Mouse (Mus musculus): ENCODE measurements around the gene Atg2a. TPM values are rescaled to one million over a fixed set of nuclear protein-coding genes. Genes with fewer than 3 reads are reported as not detected.
"Not testable (repeated sequence)": the region's sequence is repeated elsewhere in the genome, so short reads cannot be mapped to it uniquely, and the experiment has no call there.

The Atg2a gene
- total RNA-seq, 2 experiments from 2014 or later = 12.7 to 14.6 TPM

DNA sequence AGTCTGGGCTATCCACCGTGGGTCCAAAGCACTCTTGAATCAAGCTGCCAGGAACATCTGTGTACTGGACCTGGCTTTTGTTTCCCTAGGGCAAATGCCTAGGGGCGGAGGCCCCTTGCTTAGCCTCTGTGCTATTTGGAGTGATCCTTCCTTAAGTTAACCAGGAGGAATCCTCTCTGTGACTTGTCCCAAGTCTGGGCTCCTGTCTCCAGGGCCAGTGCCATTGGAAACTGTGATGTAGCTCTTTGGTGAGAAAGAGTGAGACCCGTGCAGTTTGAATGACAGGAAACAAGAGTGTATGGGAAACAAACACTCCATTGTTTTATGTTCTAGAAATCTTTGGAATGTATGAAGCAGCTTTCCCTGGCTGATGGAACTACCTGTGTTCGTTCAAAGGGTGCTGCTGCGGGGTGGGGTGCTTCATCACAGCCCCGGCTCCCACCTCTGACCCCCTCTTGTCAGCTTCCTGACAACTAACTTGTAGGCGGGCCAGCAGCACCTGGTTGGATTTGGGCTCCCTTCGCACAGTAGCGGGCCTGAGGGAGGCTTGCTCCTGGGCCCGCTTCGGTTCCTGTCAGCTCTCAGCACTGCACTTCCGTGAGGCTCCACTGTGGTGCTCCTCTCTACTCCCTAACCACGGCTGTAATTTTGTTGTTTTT, 46.9 kb downstream of the Atg2a start:
- no peak for DNase-seq
- intact Hi-C loops (cut with DNase I; ENCODE audit: low total_unique reads) = no loop called here

DNA sequence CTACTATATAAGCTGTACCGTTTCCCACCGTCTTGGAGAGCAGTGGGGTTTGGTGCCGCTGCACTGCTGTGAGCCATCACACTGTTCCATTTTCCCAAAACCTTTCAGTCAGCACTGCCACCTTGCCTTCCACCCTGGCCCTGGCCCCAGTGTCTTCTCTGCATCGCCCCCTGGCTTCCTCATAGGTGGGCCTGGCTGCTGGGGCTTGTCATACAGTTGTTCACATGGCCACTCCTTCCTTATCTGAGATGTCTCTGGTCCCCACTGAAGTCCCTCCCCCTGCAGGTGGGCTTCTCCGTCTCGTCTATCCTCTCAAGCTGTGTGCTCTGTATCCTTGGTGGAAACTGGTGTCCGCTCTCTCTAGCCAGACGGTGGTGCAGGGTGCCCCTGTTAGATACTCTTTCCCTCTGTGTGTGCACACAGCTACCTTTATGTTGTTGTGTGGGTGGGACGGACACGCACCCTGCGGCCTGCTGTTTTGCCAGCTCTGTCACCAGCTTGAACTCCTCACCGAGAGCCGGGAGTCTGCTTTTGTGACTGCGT, 48.3 kb downstream of the Atg2a start:
- no peak for DNase-seq
- intact Hi-C loops (cut with DNase I; ENCODE audit: low total_unique reads) = no loop called here

DNA sequence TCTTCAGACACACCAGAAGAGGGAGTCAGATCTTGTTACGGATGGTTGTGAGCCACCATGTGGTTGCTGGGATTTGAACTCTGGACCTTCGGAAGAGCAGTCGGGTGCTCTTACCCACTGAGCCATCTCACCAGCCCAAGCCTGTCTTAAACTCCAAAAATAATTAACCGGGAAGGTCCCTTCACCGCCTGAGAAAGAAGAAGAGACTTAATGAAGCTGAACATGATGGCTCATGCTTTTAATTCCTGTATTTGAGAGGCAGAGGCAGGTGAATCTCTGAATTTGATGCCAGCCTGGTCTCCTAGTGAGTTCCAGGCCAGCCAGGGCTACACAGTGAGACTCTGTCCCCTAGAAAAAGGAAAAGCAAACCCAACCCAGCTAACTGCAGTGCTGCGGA, 49.2 kb downstream of the Atg2a start:
- intact Hi-C loops (cut with DNase I; ENCODE audit: low total_unique reads) = not testable (repeated sequence)

DNA sequence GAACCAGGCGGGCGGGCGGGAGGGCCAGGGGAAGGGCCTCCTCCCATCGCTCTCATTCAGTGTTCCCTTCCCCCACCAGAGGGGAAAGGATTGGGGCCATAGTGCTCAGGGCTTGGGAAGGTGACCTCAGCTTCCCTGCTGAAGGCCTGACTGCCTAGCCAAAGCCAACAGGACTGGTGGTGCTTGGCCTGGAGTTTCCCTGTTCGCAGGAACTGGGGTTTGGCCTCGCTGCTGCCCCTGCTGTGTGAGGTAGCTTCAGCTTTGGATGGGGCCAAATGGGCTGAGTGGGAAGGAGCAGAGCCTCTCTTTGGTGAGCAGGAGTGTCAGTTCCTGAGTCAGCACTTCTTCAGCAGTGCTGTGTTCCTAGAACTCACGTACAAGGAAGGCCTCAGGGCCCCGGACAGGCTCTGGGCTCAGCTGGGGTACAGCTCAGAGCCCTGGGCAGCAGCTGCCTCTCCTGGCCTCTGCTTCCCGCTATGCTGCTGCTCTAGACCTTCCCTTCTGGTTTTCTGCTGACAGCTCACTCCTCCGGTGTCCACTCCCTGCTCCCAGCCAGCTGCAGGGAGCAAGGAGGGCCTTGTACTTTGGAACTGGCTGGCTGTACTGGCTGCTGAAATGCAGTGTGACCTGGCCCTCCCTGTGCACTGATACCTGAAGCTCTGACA, 49.8 kb downstream of the Atg2a start:
- peak; percentile 46 for DNase-seq
- intact Hi-C loops (cut with DNase I; ENCODE audit: low total_unique reads) = no loop called here

More for the DNA sequence above, 49.2 kb downstream of the Atg2a start:
- not testable (repeated sequence) for DNase-seq

DNA sequence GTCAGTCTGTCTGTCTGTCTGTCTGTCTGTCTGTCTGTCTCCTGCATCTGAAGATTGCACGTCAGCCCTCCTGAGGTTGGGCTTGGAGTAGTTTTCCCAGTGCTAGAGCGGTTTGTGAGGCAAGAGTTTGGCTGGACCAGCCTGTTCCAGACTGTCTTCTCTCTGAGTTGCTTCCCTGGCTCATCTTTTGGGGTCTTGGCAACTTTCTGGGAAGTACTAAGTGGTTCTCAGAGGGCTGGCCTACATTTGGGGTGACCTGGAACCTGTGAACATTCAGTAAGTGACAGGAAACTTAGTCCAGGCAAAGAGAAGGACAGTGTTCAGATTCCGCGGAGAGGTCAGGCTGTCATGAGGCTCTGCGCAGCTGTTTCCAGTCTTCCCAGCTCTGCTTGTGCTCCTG, 50.8 kb downstream of the Atg2a start:
- no peak for DNase-seq
- intact Hi-C loops (cut with DNase I; ENCODE audit: low total_unique reads) = no loop called here

DNA sequence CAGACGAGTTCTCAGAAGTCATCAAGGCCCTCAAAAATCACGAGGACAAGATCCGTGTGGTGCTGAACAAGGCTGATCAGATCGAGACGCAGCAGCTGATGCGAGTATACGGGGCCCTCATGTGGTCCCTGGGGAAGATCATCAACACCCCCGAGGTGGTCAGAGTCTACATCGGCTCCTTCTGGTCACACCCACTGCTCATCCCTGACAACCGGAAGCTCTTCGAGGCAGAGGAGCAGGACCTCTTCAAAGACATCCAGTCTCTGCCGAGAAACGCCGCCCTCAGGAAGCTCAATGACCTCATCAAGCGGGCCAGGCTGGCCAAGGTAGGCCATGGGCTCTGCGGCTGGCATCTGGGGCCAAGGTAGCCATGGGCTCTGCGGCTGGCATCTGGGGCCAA, 52.8 kb downstream of the Atg2a start:
- intact Hi-C loops (cut with DNase I; ENCODE audit: low total_unique reads) = no loop called here
- no peak for DNase-seq

DNA sequence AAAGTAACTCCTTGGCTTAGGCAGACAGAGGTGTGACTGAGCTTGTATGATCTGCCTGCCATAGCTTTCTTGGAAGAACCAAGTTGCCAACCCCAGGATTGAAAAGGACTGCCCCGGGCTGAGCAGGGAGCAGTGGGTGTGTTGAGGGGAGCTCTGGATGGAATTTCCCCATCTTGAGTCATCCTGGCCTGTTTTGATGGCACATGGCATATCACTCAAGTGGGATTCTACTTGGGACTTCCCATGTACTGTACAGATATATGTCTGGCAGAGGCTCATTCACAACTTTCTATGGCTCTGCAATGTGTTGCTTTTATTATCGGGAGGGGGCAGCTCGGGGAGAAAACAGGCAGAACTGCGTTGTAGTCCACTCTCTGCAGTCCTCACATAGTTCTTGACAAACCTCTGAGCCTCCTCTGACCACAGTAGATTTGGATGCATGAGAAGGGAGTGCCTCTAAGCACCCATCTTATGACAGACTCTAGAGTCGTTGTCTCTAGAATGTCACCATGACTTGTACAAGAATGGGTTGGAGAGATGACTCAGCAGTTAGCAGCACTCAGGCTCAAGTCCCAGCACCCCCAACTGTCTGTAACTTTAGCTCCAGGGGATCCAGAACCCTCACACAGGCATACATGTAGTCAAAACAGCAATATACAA, 55.2 kb downstream of the Atg2a start:
- intact Hi-C loops (cut with DNase I; ENCODE audit: low total_unique reads) = no loop called here
- no peak for DNase-seq

DNA sequence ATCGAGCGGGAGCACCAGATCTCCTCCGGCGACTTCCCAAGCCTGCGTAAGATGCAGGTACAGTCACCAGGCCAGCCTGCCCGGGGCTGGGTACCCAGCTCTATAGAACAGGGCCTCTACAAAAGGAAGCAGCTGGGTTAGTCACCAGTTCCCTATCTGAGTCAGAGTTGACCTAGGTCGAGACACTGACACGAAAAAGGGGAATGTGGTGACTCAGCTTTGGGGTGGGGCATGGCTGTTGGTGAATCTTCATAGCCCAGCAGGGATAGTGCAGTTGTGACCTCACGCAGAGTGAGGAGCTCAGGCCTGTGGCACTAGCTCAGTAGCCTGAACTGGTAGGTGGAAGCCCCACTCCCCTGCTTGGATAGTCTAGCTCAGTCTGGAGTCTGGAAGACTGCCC, 56.2 kb downstream of the Atg2a start:
- intact Hi-C loops (cut with DNase I; ENCODE audit: low total_unique reads) = no loop called here
- DNase-seq = peak; percentile 60

DNA sequence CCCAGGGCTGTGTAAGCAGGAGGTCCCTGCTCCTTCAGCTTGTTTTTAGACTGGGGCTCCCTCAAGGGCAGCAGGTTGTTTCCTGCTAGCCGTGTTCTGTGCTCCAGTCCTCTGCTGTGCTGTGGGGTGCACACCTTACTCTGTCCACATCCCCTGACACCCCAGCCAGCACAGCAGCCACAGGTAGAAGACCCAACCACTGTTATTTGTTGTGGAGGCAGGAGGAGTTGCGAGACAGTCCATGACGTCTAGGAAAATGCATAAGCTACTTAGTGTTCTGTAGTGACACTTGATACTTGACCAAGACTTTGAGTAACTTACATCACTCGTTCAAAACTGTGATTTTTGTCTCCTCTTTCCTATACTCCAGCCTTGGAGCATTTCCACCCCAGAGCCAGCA, 57.5 kb downstream of the Atg2a start:
- DNase-seq = no peak
- intact Hi-C loops (cut with DNase I; ENCODE audit: low total_unique reads) = no loop called here

DNA sequence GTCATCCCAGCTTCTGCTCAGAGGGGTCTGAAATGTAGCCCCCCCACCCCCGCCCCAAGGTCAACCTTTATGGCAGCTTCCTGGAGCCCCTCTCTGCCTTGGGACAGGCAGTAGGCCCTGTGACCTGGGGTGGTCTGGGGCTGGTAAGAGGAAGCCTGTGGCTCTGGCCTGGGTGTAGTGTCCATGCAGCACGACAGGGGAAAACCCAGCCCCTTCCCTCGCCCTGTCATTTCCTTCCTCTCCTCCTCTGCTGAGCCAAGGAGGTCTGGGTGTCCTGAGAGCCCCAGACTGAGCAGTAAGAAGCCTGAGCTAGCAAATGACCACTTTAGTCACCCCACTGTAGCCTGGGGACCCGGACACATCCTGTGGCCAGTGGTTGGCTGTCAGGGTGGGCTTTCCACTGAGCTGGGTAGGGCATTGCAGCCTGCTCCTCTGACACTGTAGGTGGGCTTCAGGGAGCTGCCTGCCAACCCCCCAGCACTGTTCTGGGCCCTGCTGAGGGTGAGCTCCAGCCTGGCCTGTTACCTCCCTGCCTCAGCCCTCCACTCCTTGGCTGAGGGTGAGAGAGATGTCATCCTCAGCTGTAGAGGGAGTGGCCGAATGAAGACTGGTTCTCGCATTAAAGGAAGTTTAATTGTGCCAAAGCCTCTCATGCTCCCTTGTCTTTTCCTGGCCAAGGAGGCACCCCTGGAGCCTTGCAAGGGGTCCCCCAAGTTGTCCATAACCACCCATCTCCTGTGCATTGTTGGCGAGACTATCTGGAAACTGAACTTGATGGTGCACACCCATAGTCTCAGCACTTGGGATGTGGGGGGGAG, 58.2 kb downstream of the Atg2a start:
- DNase-seq = no peak
- intact Hi-C loops (cut with DNase I; ENCODE audit: low total_unique reads) = no loop called here

DNA sequence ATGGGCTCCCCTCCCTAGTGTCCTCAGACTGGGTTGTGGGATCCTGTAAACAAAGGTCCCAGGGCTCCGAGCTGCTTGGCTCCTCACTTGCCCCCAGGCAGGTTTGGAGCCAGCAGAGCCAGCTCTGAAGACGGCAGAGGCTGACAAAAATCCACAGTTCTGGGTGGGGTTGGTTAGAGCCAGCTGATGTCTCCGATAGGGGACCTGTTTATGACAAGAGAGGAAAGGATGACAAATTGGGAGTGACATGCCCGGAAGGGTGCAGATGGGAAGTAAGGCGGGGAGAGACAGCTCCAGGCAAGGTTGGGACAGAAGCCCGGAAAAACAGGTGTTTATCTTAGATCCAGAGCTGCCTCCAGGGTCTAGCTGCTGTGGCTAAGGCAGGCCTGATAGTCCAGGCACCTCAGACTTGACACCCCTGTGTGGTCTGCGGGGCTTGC, 59.0 kb downstream of the Atg2a start:
- peak; percentile 43 for DNase-seq
- intact Hi-C loops (cut with DNase I; ENCODE audit: low total_unique reads) = no loop called here

DNA sequence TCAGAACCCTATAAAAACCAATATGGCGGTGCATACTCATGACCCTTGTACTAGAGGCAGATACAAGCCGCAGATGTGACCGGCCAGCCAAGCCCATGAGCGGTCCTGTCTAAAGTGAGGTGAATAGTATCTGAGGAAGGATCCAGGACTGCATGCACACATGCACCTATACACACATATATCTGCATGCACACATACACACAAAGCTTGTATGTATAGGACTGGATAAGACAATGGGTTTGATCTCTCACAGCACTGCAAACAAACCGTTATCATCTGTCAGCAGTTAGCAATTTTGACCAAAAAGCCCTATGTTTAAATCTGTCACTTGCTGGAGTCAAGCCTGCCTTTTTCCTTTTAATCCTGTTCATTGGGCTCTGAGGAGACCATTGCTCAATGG, 60.6 kb downstream of the Atg2a start:
- DNase-seq = no peak
- intact Hi-C loops (cut with DNase I; ENCODE audit: low total_unique reads) = no loop called here

DNA sequence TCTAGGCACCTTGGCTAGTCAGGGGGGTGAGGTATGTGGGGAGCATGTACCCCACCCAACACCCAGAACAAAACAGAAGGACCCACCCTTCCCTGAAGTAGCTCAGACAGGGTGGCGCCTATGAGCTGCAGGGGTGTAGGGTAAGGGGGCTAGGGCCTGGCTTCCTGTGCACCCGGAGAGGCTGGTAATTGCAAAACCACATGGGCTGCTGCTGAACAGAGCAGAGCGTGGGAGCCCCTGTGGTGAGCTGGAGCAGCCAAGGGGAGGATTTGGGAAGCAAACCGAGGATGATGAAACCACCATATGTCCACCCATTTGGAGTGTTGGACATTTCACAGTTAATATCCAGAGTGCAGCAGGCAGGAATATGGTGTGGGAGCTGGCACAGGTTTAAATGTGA, 61.1 kb downstream of the Atg2a start:
- peak; percentile 62 for DNase-seq
- intact Hi-C loops (cut with DNase I; ENCODE audit: low total_unique reads) = no loop called here

DNA sequence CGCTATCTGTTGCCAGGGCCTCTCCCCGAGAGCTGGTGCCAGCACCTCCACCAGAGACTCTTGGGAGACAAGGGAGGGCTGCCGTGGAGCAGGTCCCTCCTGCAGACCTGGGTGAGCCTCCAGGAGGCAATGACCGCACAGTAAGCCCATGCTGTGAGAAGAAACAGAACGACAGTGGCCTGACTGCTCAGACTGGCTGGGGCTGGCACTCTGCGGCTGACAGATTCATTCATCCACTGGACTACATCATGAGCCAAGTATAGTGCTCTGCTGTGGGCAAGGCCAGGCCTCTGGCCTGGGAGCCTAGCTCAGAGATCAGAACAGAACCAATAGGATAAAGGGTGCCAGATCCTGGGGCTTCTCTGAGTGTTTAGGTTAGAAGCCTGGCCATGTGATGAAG, 62.4 kb downstream of the Atg2a start:
- intact Hi-C loops (cut with DNase I; ENCODE audit: low total_unique reads) = loop anchor here (2.0 kb wide), 1 partner anchor 35 kb away; no protein-coding TSS in a partner anchor
- DNase-seq = no peak

DNA sequence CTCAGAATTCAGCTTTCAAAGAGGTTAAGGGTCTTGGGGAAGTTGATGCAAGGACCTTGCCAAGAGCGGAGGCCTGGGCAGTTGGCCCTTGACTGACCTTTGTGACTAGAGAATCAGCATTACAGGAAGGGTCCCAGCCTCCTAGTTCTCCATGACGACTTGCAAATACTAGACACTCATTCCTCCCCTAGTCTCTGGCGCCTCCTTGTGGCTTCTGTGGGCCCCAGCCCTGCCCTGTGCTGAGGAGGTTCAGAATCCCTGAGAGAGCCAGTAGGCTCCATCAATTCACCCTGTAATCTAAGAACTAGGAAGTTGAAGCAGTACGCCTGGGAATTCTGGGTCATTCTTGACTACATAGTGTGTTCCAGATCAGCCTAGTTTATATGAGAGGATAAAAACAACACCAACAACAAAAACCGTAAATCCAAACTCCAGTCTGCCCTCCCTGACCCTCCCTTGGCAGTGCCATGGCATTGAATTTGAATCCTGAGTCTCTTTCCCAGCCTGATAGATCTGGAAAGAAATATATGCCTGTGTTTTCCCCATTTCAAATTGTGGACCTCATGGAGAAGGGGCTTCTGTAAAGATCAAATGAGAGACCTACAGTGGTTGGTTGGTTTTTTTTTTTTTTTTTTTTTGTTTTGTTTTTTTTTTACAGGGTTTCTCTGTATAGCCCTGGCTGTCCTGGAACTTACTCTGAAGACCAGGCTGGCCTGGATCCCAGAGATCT, 63.5 kb downstream of the Atg2a start:
- DNase-seq = peak; percentile 91
- intact Hi-C loops (cut with DNase I; ENCODE audit: low total_unique reads) = loop anchor here (2.0 kb wide), 1 partner anchor 36 kb away; no protein-coding TSS in a partner anchor

DNA sequence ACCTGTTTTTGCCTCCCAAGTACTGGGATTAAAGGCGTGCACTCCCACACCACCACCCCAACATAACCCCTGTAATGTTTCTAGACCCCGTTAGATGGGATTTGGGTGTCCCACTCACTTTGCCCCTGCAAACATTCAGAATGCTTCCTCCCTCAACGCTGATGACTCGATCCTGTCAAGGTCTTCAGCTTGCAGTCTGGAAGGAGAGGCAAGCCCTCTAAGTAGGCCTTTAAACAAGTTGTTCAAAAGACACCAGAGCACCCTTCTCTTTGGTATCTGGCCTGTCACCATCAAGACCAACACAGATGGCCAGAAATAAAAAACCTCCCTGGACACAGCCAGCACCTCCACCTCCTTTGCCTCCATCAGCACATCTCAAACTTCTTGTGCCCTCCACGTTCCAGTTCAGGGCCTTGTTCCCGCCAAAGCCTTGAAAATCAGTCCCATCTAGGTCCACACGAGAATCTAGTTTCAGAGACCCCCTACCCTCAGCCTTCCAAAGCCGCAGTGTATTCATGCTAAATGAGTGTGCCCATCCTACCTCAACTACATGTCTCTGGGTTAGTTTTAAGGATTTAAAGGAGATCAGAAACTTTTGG, 64.1 kb downstream of the Atg2a start:
- intact Hi-C loops (cut with DNase I; ENCODE audit: low total_unique reads) = loop anchor here (2.0 kb wide), 1 partner anchor 37 kb away; no protein-coding TSS in a partner anchor
- DNase-seq = no peak

DNA sequence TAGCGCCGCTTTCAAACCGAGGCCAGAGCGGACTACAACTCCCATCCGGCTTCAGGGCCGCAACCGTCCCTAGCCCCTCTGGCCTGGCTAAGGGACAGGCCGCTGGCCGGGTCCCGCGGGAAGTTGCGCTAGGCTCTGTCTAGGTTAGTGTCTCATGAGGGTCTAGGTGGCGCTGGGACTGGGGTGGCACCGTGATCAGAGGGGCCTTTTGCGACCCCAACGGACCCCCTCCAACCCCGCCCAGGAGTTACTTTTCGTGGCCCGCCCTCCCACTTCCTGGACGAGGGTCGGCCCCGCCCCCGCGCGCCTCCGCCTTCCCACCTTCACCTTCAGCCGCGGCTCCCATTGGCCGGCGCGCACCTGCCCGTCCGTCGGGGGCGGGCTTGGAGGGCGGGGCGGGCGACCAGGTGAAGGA, 64.7 kb downstream of the Atg2a start, which contains the start of gene Cdc42bpg:
Gene Cdc42bpg (plus strand): TSS at position 320 of the 415 bp plus-strand sequence.
- intact Hi-C loops (cut with DNase I; ENCODE audit: low total_unique reads) = no loop called here
- peak; percentile 80 for DNase-seq

DNA sequence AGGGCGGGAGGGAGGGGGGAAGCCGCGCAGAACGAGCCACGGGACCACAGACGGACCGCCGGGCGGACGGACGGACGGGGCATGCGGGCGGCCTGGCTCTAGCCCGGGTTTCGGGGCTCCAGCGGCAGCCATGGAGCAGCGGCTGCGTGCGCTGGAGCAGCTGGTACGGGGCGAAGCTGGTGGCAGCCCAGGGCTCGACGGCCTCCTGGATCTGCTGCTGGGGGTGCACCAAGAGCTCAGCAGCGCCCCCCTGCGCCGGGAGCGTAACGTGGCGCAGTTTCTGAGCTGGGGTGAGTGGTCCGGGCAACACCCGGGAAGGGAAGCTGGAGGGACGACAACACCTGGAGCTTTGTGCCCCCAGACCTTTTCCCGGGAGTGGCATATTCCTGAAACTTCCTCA, 65.1 kb downstream of the Atg2a start:
- intact Hi-C loops (cut with DNase I; ENCODE audit: low total_unique reads) = no loop called here

More for the DNA sequence above, 65.1 kb downstream of the Atg2a start:
- DNase-seq = peak; percentile 83
